Mouse (Mus musculus) lung, postnatal 0 days (tissue): ENCODE results near the gene Pdlim7.

Experiments used
- CTCF ChIP-seq: IDR thresholded peaks from 2 replicates; pipeline ENCODE4 v1.5.1; 2016; ENCODE audit warnings: antibody characterized with exemption, mild to moderate bottlenecking
- EP300 ChIP-seq: IDR thresholded peaks from 2 replicates; pipeline ENCODE4 v1.6.1; 2016; ENCODE audit warnings: antibody characterized with exemption, mild to moderate bottlenecking, control low read depth

- TF ChIP-seq CTCF = no peak
- TF ChIP-seq EP300 = no peak
Observed at GRCm38 (mm10) chr13:55504390-55504789, 9.1 kb downstream of the Pdlim7 start.
